Mouse (Mus musculus): ENCODE measurements around the gene Hs2st1. TPM values are rescaled to one million over a fixed set of nuclear protein-coding genes. Genes with fewer than 3 reads are reported as not detected.

Hs2st1 gene
- polyA plus RNA-seq, 1 experiment from 2014 or later = 2.2 TPM

DNA sequence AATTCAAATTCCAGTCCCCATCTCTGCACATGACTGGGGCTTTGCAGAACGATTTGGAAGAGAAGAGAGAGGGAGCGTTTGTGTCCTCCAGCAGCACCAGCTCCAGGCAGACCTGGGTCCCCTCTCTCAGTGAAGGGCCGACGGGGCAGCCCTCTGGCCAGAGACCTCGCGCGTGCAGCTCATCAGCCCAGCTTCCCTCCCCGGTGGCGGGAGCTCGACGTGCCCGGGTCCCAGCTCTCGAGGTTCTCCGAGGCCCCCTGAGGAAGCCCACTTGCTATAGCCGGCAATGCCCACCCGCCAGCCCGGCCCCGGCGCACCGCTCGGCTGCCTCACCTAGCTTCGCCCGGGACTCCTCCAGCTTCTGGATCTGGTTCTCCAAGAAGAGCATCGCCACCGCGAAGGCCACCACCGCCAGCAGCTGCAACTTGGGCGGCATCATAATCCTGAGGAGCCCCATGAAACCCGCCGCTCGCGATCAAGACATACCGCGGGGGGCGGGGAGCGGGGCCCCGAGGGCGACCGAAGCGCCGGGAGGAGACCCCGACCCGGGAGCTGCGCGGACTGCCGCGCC lies 495 bp downstream of the Hs2st1 start:
- WGBS (ENCODE audit: insufficient replicate concordance) = under 1% methylated on average over 46 of the region's 47 CpGs
- Histone ChIP-seq H3K27ac (peak overlapping the region; percentile 80), H3K4me1 (replicated peaks) (peaks cover 47% of the 10 kb centered on the region), H3K4me3 (replicated peaks) (peak overlapping the region; percentile 98), H3K9me3 (replicated peaks) (no peaks in the 10 kb centered on the region), H3K9ac (peak overlapping the region; percentile 95), H3K36me3 (peaks cover 20% of the 10 kb centered on the region), H3K4me2 (peak overlapping the region; percentile 100), H3K27me3 (no peaks in the 10 kb centered on the region)
- ATAC-seq (ENCODE audit: low read depth) (peak; percentile 8; the same call in 1 of the 2 replicates), DNase-seq (peak; percentile 35)

- 1% methylated on average over 21 of the region's 21 CpGs for WGBS (ENCODE audit: insufficient replicate concordance)
Observed at GRCm38 (mm10) chr3:144568861-144569361, 1.1 kb downstream of the Hs2st1 start.

DNA sequence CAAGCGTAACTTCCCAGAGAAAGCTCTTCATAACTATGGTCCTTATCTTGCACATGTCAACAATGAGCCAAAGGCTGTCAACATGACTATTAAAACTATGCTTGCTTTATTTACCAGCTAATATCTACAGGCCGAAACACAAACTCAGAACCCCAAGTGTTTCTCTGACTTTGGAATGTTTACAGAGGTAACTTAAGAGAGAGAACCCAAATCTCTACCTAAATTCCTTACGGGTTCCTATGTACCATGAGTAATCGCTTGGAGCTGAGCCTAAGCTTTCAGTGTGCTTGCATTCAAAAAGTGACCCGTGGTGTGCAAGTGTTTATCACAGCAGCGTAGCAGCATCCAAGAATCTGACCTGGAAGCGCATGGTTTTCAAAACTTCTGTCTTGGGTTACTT lies 4.8 kb downstream of the Hs2st1 start:
- ATAC-seq (ENCODE audit: low read depth) = no peak
- WGBS (ENCODE audit: insufficient replicate concordance) = 80% methylated on average over 7 of the region's 7 CpGs

More at GRCm38 (mm10) chr3:144568861-144569361, 1.1 kb downstream of the Hs2st1 start:
- H3K4me3 ChIP-seq (replicated peaks) = peak overlapping the region; percentile 98
- no peaks in the 10 kb centered on the region for H3K27me3 ChIP-seq
- peak overlapping the region; percentile 80; the same call in 1 of the 2 replicates for H3K27ac ChIP-seq
- peak overlapping the region; percentile 95 for H3K9ac ChIP-seq
- H3K36me3 ChIP-seq = peaks cover 14% of the 10 kb centered on the region
- no peaks in the 10 kb centered on the region for H3K9me3 ChIP-seq (replicated peaks)
- ATAC-seq (ENCODE audit: low read depth) = no peak
- DNase-seq = peak; percentile 9
- H3K4me2 ChIP-seq = peak overlapping the region; percentile 100
- H3K4me1 ChIP-seq (replicated peaks) = peaks cover 42% of the 10 kb centered on the region

DNA sequence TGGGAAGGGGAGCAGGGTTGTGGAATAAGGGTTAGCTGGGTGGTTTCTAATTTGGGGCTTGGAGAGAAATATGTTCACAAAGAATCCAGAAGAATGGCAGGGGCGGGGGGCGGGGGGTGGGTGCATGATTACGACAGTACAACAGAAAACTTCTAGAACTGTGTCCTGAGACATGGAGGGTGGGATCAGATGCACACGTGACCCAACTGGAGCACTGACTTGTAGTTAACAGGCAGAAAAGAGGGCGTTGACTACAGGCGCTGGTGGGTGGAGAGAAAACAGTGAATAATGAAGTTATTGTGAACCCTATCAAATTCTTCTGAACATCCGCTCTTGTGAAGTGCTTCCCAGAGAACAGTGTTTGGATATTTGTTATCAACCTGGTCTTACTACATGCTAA lies 6.1 kb downstream of the Hs2st1 start:
- Histone ChIP-seq H3K36me3 (no peaks in the 10 kb centered on the region), H3K4me1 (replicated peaks) (peaks cover 41% of the 10 kb centered on the region), H3K4me3 (replicated peaks) (no peak overlapping the region), H3K27ac (no peak overlapping the region), H3K9me3 (replicated peaks) (no peaks in the 10 kb centered on the region), H3K4me2 (no peak overlapping the region), H3K27me3 (no peaks in the 10 kb centered on the region), H3K9ac (no peak overlapping the region)
- DNase-seq = no peak
- ATAC-seq (ENCODE audit: low read depth) = no peak
- 81% methylated on average over 7 of the region's 7 CpGs for WGBS (ENCODE audit: insufficient replicate concordance)

More for the DNA sequence above, 4.8 kb downstream of the Hs2st1 start:
- no peak overlapping the region for H3K4me2 ChIP-seq
- DNase-seq = no peak
- no peak overlapping the region for H3K9ac ChIP-seq
- H3K36me3 ChIP-seq = no peaks in the 10 kb centered on the region
- no peaks in the 10 kb centered on the region for H3K9me3 ChIP-seq (replicated peaks)
- no peaks in the 10 kb centered on the region for H3K27me3 ChIP-seq
- H3K4me1 ChIP-seq (replicated peaks) = peaks cover 37% of the 10 kb centered on the region
- H3K4me3 ChIP-seq (replicated peaks) = no peak overlapping the region
- no peak overlapping the region for H3K27ac ChIP-seq

- Histone ChIP-seq H3K4me3 (replicated peaks) (peak overlapping the region; percentile 25), H3K27me3 (no peaks in the 10 kb centered on the region), H3K9ac (peak overlapping the region; percentile 47), H3K27ac (no peak overlapping the region), H3K36me3 (no peaks in the 10 kb centered on the region), H3K9me3 (replicated peaks) (no peaks in the 10 kb centered on the region), H3K4me2 (peak overlapping the region; percentile 55), H3K4me1 (replicated peaks) (peaks cover 48% of the 10 kb centered on the region)
- 24% methylated on average over 22 of the region's 22 CpGs for WGBS (ENCODE audit: insufficient replicate concordance)
- peak; percentile 54; the same call in 1 of the 2 replicates for ATAC-seq (ENCODE audit: low read depth)
- no peak for DNase-seq
Observed at GRCm38 (mm10) chr3:144561511-144562250, 8.3 kb downstream of the Hs2st1 start.

GRCm38 (mm10) chr3:144558274-144558673 lies 11.7 kb downstream of the Hs2st1 start:
- ATAC-seq (ENCODE audit: low read depth) = no peak
- no peak for DNase-seq
- Histone ChIP-seq H3K4me1 (replicated peaks) (peaks cover 58% of the 10 kb centered on the region), H3K27me3 (no peaks in the 10 kb centered on the region), H3K36me3 (no peaks in the 10 kb centered on the region), H3K9me3 (replicated peaks) (no peaks in the 10 kb centered on the region), H3K27ac (no peak overlapping the region), H3K4me3 (replicated peaks) (no peak overlapping the region), H3K9ac (no peak overlapping the region), H3K4me2 (no peak overlapping the region)
- WGBS (ENCODE audit: insufficient replicate concordance) = 37% methylated on average over 5 of the region's 5 CpGs

GRCm38 (mm10) chr3:144556625-144557324 lies 13.2 kb downstream of the Hs2st1 start:
- no peaks in the 10 kb centered on the region for H3K36me3 ChIP-seq
- no peak for DNase-seq
- no peak overlapping the region for H3K4me3 ChIP-seq (replicated peaks)
- no peaks in the 10 kb centered on the region for H3K27me3 ChIP-seq
- H3K4me2 ChIP-seq = no peak overlapping the region
- H3K4me1 ChIP-seq (replicated peaks) = peaks cover 53% of the 10 kb centered on the region
- no peaks in the 10 kb centered on the region for H3K9me3 ChIP-seq (replicated peaks)
- no peak overlapping the region for H3K9ac ChIP-seq
- H3K27ac ChIP-seq = no peak overlapping the region
- no peak for ATAC-seq (ENCODE audit: low read depth)
- 42% methylated on average over 16 of the region's 16 CpGs for WGBS (ENCODE audit: insufficient replicate concordance)

DNA sequence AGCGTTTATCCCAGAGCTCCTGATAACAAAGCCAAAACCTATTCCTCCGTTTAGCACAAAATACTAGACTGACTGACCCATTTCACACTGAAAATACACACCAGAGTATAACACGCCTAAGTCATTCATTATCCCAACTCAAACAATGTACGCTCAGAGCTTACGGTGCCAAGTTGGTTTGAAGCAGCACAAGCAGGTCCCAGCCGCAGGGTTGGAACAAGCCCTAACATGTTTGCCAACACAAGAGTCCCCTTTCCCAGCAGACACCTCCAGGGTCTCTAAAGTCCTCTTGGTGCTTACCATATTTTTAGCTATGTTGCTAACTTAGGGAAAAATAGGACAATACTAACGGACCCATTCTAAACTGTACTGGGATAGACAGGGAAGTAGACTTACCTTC lies 14.8 kb downstream of the Hs2st1 start:
- H3K36me3 ChIP-seq = no peaks in the 10 kb centered on the region
- DNase-seq (no peak), ATAC-seq (ENCODE audit: low read depth) (no peak)
- no peaks in the 10 kb centered on the region for H3K27me3 ChIP-seq
- H3K4me3 ChIP-seq (replicated peaks) = no peak overlapping the region
- no peak overlapping the region for H3K27ac ChIP-seq
- H3K4me2 ChIP-seq = no peak overlapping the region
- H3K4me1 ChIP-seq (replicated peaks) = peaks cover 54% of the 10 kb centered on the region
- no peak overlapping the region for H3K9ac ChIP-seq
- no peaks in the 10 kb centered on the region for H3K9me3 ChIP-seq (replicated peaks)
- WGBS (ENCODE audit: insufficient replicate concordance) = 82% methylated on average over 7 of the region's 7 CpGs

DNA sequence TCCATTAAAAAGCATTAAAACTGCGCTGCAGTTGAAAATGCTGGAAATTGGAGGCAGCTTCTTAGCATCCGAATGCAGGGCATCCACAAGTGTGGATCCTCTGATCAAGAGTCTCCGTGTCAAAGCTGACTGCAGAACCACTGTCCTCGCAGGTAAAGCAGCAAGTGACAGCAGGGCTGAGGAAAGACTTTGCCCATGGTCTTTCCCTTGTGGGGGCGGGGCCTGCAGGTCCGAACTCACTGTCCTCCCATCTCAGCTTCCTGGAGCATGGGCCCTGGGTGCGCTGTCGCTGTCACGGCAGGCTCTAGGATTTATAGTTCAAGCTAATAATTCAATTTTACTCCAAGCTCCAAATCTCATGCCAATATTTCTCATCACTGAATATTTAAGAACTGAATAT lies 15.5 kb downstream of the Hs2st1 start:
- H3K27ac ChIP-seq = no peak overlapping the region
- peaks cover 48% of the 10 kb centered on the region for H3K4me1 ChIP-seq (replicated peaks)
- WGBS (ENCODE audit: insufficient replicate concordance) = 76% methylated on average over 9 of the region's 9 CpGs
- ATAC-seq (ENCODE audit: low read depth) (no peak), DNase-seq (no peak)
- no peaks in the 10 kb centered on the region for H3K36me3 ChIP-seq
- H3K4me3 ChIP-seq (replicated peaks) = no peak overlapping the region
- H3K9me3 ChIP-seq (replicated peaks) = no peaks in the 10 kb centered on the region
- H3K4me2 ChIP-seq = 0 out of 2 replicates have a peak overlapping the region, but pooled peaks have one; percentile 8
- no peak overlapping the region for H3K9ac ChIP-seq
- H3K27me3 ChIP-seq = no peaks in the 10 kb centered on the region

DNA sequence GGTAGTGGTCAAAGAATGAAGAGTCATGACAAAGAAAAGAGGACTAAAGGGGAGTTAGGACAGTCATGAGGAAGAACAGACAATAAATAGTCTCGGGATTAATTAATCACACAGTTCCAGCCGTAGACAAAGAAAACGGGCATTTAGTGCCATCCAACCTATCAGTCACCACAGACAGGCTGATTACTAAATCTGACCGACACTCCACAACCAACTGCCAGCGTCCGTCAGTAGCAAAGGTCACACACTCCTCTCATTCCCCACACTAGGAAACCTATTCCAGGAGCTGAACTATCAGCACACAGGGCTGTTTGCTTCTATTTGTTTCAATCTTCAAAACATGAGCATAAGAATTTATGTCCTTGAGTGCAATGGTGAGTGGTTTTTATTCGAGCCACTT lies 16.0 kb downstream of the Hs2st1 start:
- ATAC-seq (ENCODE audit: low read depth) = no peak
- H3K4me3 ChIP-seq (replicated peaks) = no peak overlapping the region
- WGBS (ENCODE audit: insufficient replicate concordance) = 38% methylated on average over 7 of the region's 7 CpGs
- no peaks in the 10 kb centered on the region for H3K27me3 ChIP-seq
- H3K36me3 ChIP-seq = no peaks in the 10 kb centered on the region
- H3K4me2 ChIP-seq = no peak overlapping the region
- H3K27ac ChIP-seq = no peak overlapping the region
- H3K4me1 ChIP-seq (replicated peaks) = peaks cover 45% of the 10 kb centered on the region
- H3K9ac ChIP-seq = no peak overlapping the region
- DNase-seq = no peak
- H3K9me3 ChIP-seq (replicated peaks) = no peaks in the 10 kb centered on the region

- ATAC-seq (ENCODE audit: low read depth) (no peak), DNase-seq (no peak)
- no peaks in the 10 kb centered on the region for H3K36me3 ChIP-seq
- 52% methylated on average over 4 of the region's 4 CpGs for WGBS (ENCODE audit: insufficient replicate concordance)
- no peak overlapping the region for H3K9ac ChIP-seq
- H3K4me2 ChIP-seq = no peak overlapping the region
- no peaks in the 10 kb centered on the region for H3K9me3 ChIP-seq (replicated peaks)
- H3K4me3 ChIP-seq (replicated peaks) = no peak overlapping the region
- H3K27me3 ChIP-seq = no peaks in the 10 kb centered on the region
- H3K27ac ChIP-seq = no peak overlapping the region
- peaks cover 22% of the 10 kb centered on the region for H3K4me1 ChIP-seq (replicated peaks)
Observed at GRCm38 (mm10) chr3:144551416-144551815, 18.6 kb downstream of the Hs2st1 start.

All from liver, embryonic 13.5 days (tissue).